Mouse (Mus musculus) embryonic facial prominence, embryonic 10.5 days (tissue): ENCODE data around the gene Cyp2e1. TPM values are rescaled to one million over a fixed set of nuclear protein-coding genes. Genes with fewer than 3 reads are reported as not detected.

Source experiments
- DNase-seq: peaks from one replicate; pipeline ENCODE4 v3.0.0-alpha.2; 2017; ENCODE audit warnings: low spot score
- H3K27ac ChIP-seq: fragments of 300-500 bp; sonication (generic); replicated peaks from 2 replicates; pipeline ENCODE4 v1.5.1; 2016; ENCODE audit warnings: mild to moderate bottlenecking
- H3K27me3 ChIP-seq: fragments of 300-500 bp; sonication (generic); replicated peaks from 2 replicates; pipeline ENCODE4 v1.6.1; 2016; ENCODE audit warnings: low read depth, mild to moderate bottlenecking; ENCODE audit not compliant: poor library complexity, severe bottlenecking
- H3K36me3 ChIP-seq: fragments of 300-500 bp; sonication (generic); replicated peaks from 2 replicates; pipeline ENCODE4 v1.6.1; 2016; ENCODE audit warnings: mild to moderate bottlenecking, moderate library complexity
- H3K4me1 ChIP-seq: fragments of 300-500 bp; sonication (generic); 2 replicates; pipeline ENCODE4 v1.6.1; 2016
- H3K4me3 ChIP-seq: fragments of 300-500 bp; sonication (generic); 2 replicates; pipeline ENCODE4 v1.5.1; 2016; ENCODE audit warnings: mild to moderate bottlenecking, moderate library complexity
- H3K9me3 ChIP-seq: fragments of 300-500 bp; sonication (generic); 2 replicates; pipeline ENCODE4 v1.6.1; 2016; ENCODE audit warnings: mild to moderate bottlenecking
- WGBS: fragments of 180-500 bp; shearing (Covaris S2); methylation state at CpG from one replicate; pipeline ENCODE4 v1.1.7; 2016; 5-methylcytosine and 5-hydroxymethylcytosine counted together
- polyA plus RNA-seq: library from polyadenylated mRNA; unstranded; fragments of >200 nt; fragmentation: Nextera tagmentation; extraction: Ambion mirVana; gene quantifications from 2 replicates; pipeline ENCODE4 v1.2.1, GENCODE M21; 2016

The Cyp2e1 gene
- polyA plus RNA-seq, 1 experiment from 2014 or later: not detected

GRCm38 (mm10) chr7:140765888-140766739 is 2.6 kb downstream of the Cyp2e1 start:
- no peaks in the 10 kb centered on the region for H3K9me3 ChIP-seq
- H3K27ac ChIP-seq: no peak overlapping the region
- H3K4me3 ChIP-seq: no peak overlapping the region
- 78% methylated on average over 12 of the region's 12 CpGs for WGBS
- H3K27me3 ChIP-seq: no peaks in the 10 kb centered on the region
- H3K36me3 ChIP-seq: no peaks in the 10 kb centered on the region
- H3K4me1 ChIP-seq: no peaks in the 10 kb centered on the region
- no peak for DNase-seq

- no peaks in the 10 kb centered on the region for H3K36me3 ChIP-seq
- no peak for DNase-seq
- H3K27me3 ChIP-seq: no peaks in the 10 kb centered on the region
- H3K9me3 ChIP-seq: no peaks in the 10 kb centered on the region
- no peaks in the 10 kb centered on the region for H3K4me1 ChIP-seq
- no peak overlapping the region for H3K27ac ChIP-seq
- no peak overlapping the region for H3K4me3 ChIP-seq
- 76% methylated on average over 4 of the region's 4 CpGs for WGBS
Observed at GRCm38 (mm10) chr7:140780548-140780947, 17.0 kb downstream of the Cyp2e1 start.

GRCm38 (mm10) chr7:140787406-140788052 is 24.0 kb downstream of the Cyp2e1 start, which contains the start of gene Syce1:
Syce1 (minus strand) TSS chr7:140787852.
- WGBS: 82% methylated on average over 33 of the region's 33 CpGs
- no peaks in the 10 kb centered on the region for H3K36me3 ChIP-seq
- H3K27me3 ChIP-seq: no peaks in the 10 kb centered on the region
- H3K9me3 ChIP-seq: no peaks in the 10 kb centered on the region
- no peaks in the 10 kb centered on the region for H3K4me1 ChIP-seq
- DNase-seq: no peak
- H3K4me3 ChIP-seq: no peak within 1 kb of the TSS
- H3K27ac ChIP-seq: no peak within 1 kb of the TSS

GRCm38 (mm10) chr7:140788053-140788435 is 24.5 kb downstream of the Cyp2e1 start:
- H3K9me3 ChIP-seq: no peaks in the 10 kb centered on the region
- WGBS: 89% methylated on average over 7 of the region's 7 CpGs
- H3K4me1 ChIP-seq: no peaks in the 10 kb centered on the region

GRCm38 (mm10) chr7:140793541-140793940 is 30.0 kb downstream of the Cyp2e1 start:
- H3K27ac ChIP-seq: no peak overlapping the region
- 74% methylated on average over 4 of the region's 4 CpGs for WGBS
- H3K4me3 ChIP-seq: no peak overlapping the region
- no peak for DNase-seq
- H3K4me1 ChIP-seq: no peaks in the 10 kb centered on the region
- no peaks in the 10 kb centered on the region for H3K36me3 ChIP-seq
- H3K27me3 ChIP-seq: no peaks in the 10 kb centered on the region
- H3K9me3 ChIP-seq: no peaks in the 10 kb centered on the region

More at GRCm38 (mm10) chr7:140788053-140788435, 24.5 kb downstream of the Cyp2e1 start:
- H3K36me3 ChIP-seq: no peaks in the 10 kb centered on the region
- no peaks in the 10 kb centered on the region for H3K27me3 ChIP-seq
- no peak overlapping the region for H3K4me3 ChIP-seq
- no peak overlapping the region for H3K27ac ChIP-seq
- no peak for DNase-seq

- H3K9me3 ChIP-seq: no peaks in the 10 kb centered on the region
- no peaks in the 10 kb centered on the region for H3K27me3 ChIP-seq
- no peaks in the 10 kb centered on the region for H3K36me3 ChIP-seq
- WGBS: 76% methylated on average over 3 of the region's 3 CpGs
- DNase-seq: no peak
- H3K4me1 ChIP-seq: no peaks in the 10 kb centered on the region
- no peak overlapping the region for H3K4me3 ChIP-seq
- H3K27ac ChIP-seq: no peak overlapping the region
Observed at GRCm38 (mm10) chr7:140797619-140798018, 34.1 kb downstream of the Cyp2e1 start.

- no peaks in the 10 kb centered on the region for H3K9me3 ChIP-seq
- no peaks in the 10 kb centered on the region for H3K27me3 ChIP-seq
- no peak overlapping the region for H3K27ac ChIP-seq
- H3K4me3 ChIP-seq: no peak overlapping the region
- 72% methylated on average over 2 of the region's 2 CpGs for WGBS
- H3K4me1 ChIP-seq: no peaks in the 10 kb centered on the region
- DNase-seq: no peak
- H3K36me3 ChIP-seq: no peaks in the 10 kb centered on the region
Observed at GRCm38 (mm10) chr7:140798212-140798611, 34.7 kb downstream of the Cyp2e1 start.

- Histone ChIP-seq H3K27me3 (no peaks in the 10 kb centered on the region), H3K36me3 (no peaks in the 10 kb centered on the region), H3K4me3 (no peak overlapping the region), H3K27ac (no peak overlapping the region), H3K4me1 (no peaks in the 10 kb centered on the region), H3K9me3 (no peaks in the 10 kb centered on the region)
- no peak for DNase-seq
- 86% methylated on average over 6 of the region's 6 CpGs for WGBS
Observed at GRCm38 (mm10) chr7:140802629-140803028, 39.1 kb downstream of the Cyp2e1 start.

- Histone ChIP-seq H3K27me3 (no peaks in the 10 kb centered on the region), H3K4me1 (no peaks in the 10 kb centered on the region), H3K9me3 (no peaks in the 10 kb centered on the region), H3K4me3 (no peak overlapping the region), H3K27ac (no peak overlapping the region), H3K36me3 (peaks cover 5% of the 10 kb centered on the region)
- WGBS: 9% methylated on average over 1 of the region's 1 CpGs
- peak; percentile 15 for DNase-seq
Observed at GRCm38 (mm10) chr7:140805704-140806103, 42.2 kb downstream of the Cyp2e1 start.

GRCm38 (mm10) chr7:140810496-140810895 is 47.0 kb downstream of the Cyp2e1 start:
- Histone ChIP-seq H3K4me1 (no peaks in the 10 kb centered on the region), H3K27me3 (no peaks in the 10 kb centered on the region), H3K4me3 (no peak overlapping the region), H3K36me3 (peaks cover 30% of the 10 kb centered on the region), H3K9me3 (no peaks in the 10 kb centered on the region), H3K27ac (no peak overlapping the region)
- DNase-seq: no peak
- 92% methylated on average over 6 of the region's 6 CpGs for WGBS

GRCm38 (mm10) chr7:140811714-140812113 is 48.2 kb downstream of the Cyp2e1 start:
- H3K27me3 ChIP-seq: no peaks in the 10 kb centered on the region
- DNase-seq: no peak
- H3K9me3 ChIP-seq: no peaks in the 10 kb centered on the region
- no peak overlapping the region for H3K27ac ChIP-seq
- H3K4me1 ChIP-seq: no peaks in the 10 kb centered on the region
- peaks cover 30% of the 10 kb centered on the region for H3K36me3 ChIP-seq
- 93% methylated on average over 13 of the region's 13 CpGs for WGBS
- no peak overlapping the region for H3K4me3 ChIP-seq

GRCm38 (mm10) chr7:140812850-140813249 is 49.3 kb downstream of the Cyp2e1 start:
- Histone ChIP-seq H3K4me3 (no peak overlapping the region), H3K9me3 (no peaks in the 10 kb centered on the region)
- 91% methylated on average over 12 of the region's 12 CpGs for WGBS

GRCm38 (mm10) chr7:140820173-140820572 is 56.6 kb downstream of the Cyp2e1 start:
- DNase-seq: no peak
- Histone ChIP-seq H3K36me3 (no peaks in the 10 kb centered on the region), H3K27ac (no peak overlapping the region), H3K27me3 (peaks cover 4% of the 10 kb centered on the region), H3K9me3 (no peaks in the 10 kb centered on the region), H3K4me3 (no peak overlapping the region), H3K4me1 (peaks cover 7% of the 10 kb centered on the region; the same call in 1 of the 2 replicates)
- 82% methylated on average over 4 of the region's 4 CpGs for WGBS

More at GRCm38 (mm10) chr7:140812850-140813249, 49.3 kb downstream of the Cyp2e1 start:
- Histone ChIP-seq H3K27ac (no peak overlapping the region), H3K4me1 (no peaks in the 10 kb centered on the region), H3K27me3 (no peaks in the 10 kb centered on the region), H3K36me3 (peaks cover 30% of the 10 kb centered on the region)
- DNase-seq: no peak
